Mouse (Mus musculus) limb, embryonic 12.5 days (tissue): Measurements from ENCODE around the gene Lsm11. TPM values are rescaled to one million over a fixed set of nuclear protein-coding genes. Genes with fewer than 3 reads are reported as not detected.

Experiments
- ATAC-seq: fragments of 200-750 bp; cut with Nextera tagmentation; 2 replicates; pipeline ENCODE4 v1.8.0; 2017; ENCODE audit warnings: low read depth, moderate TSS enrichment; ENCODE audit not compliant: insufficient number of reproducible peaks, insufficient read depth, low FRiP score, low TSS enrichment
- H3K27ac ChIP-seq: fragments of 300-500 bp; sonication (generic); 2 replicates; pipeline ENCODE4 v1.5.1; 2016; ENCODE audit warnings: mild to moderate bottlenecking, moderate library complexity
- H3K27me3 ChIP-seq: fragments of 300-500 bp; sonication (generic); 2 replicates; pipeline ENCODE4 v1.6.1; 2016; ENCODE audit warnings: mild to moderate bottlenecking, moderate library complexity
- H3K36me3 ChIP-seq: fragments of 300-500 bp; sonication (generic); 2 replicates; pipeline ENCODE4 v1.6.1; 2016; ENCODE audit warnings: mild to moderate bottlenecking, moderate library complexity
- H3K4me1 ChIP-seq: fragments of 300-500 bp; sonication (generic); replicated peaks from 2 replicates; pipeline ENCODE4 v1.6.1; 2016
- H3K4me2 ChIP-seq: fragments of 300-500 bp; sonication (generic); 2 replicates; pipeline ENCODE4 v1.6.1; 2016; ENCODE audit warnings: mild to moderate bottlenecking, moderate library complexity
- H3K4me3 ChIP-seq: fragments of 300-500 bp; sonication (generic); replicated peaks from 2 replicates; pipeline ENCODE4 v1.5.1; 2016; ENCODE audit warnings: mild to moderate bottlenecking
- H3K9ac ChIP-seq: fragments of 300-500 bp; sonication (generic); replicated peaks from 2 replicates; pipeline ENCODE4 v1.6.1; 2016; ENCODE audit warnings: mild to moderate bottlenecking, moderate library complexity
- H3K9me3 ChIP-seq: fragments of 300-500 bp; sonication (generic); 2 replicates; pipeline ENCODE4 v1.6.1; 2016; ENCODE audit warnings: mild to moderate bottlenecking, moderate library complexity
- WGBS: fragments of 180-500 bp; shearing (Covaris S2); methylation state at CpG from one replicate; pipeline ENCODE4 v1.1.7; 2016; 5-methylcytosine and 5-hydroxymethylcytosine counted together
- polyA plus RNA-seq: library from polyadenylated mRNA; unstranded; fragments of >200 nt; fragmentation: Nextera tagmentation; extraction: Ambion mirVana; gene quantifications from 2 replicates; pipeline ENCODE4 v1.2.1, GENCODE M21; 2016

Lsm11 gene
- polyA plus RNA-seq, 1 experiment from 2014 or later, result 9.7 TPM

GRCm38 (mm10) chr11:45906109-45906786, 38.5 kb downstream of the Lsm11 start:
- Histone ChIP-seq H3K36me3 (peaks cover 74% of the 10 kb centered on the region), H3K27ac (no peak overlapping the region), H3K27me3 (no peaks in the 10 kb centered on the region), H3K9ac (no peak overlapping the region), H3K4me3 (no peak overlapping the region), H3K4me2 (no peak overlapping the region), H3K4me1 (no peaks in the 10 kb centered on the region), H3K9me3 (no peaks in the 10 kb centered on the region)
- ATAC-seq, result no peak
- WGBS, result 91% methylated on average over 8 of the region's 8 CpGs

GRCm38 (mm10) chr11:45900233-45901015, 44.3 kb downstream of the Lsm11 start:
- Histone ChIP-seq H3K4me2 (no peak overlapping the region), H3K9ac (no peak overlapping the region), H3K9me3 (no peaks in the 10 kb centered on the region), H3K36me3 (peaks cover 49% of the 10 kb centered on the region), H3K27me3 (no peaks in the 10 kb centered on the region), H3K27ac (0 out of 2 replicates have a peak overlapping the region, but pooled peaks have one; percentile 13), H3K4me1 (peaks cover 10% of the 10 kb centered on the region), H3K4me3 (no peak overlapping the region)
- ATAC-seq, result 0 out of 2 replicates have a peak, but pooled peaks have one; percentile 47
- WGBS, result 40% methylated on average over 11 of the region's 11 CpGs

GRCm38 (mm10) chr11:45897392-45897791, 47.3 kb downstream of the Lsm11 start:
- Histone ChIP-seq H3K36me3 (peaks cover 62% of the 10 kb centered on the region), H3K4me1 (peaks cover 10% of the 10 kb centered on the region), H3K27me3 (no peaks in the 10 kb centered on the region), H3K4me3 (no peak overlapping the region), H3K9ac (no peak overlapping the region), H3K4me2 (no peak overlapping the region), H3K9me3 (no peaks in the 10 kb centered on the region), H3K27ac (no peak overlapping the region)
- WGBS, result 92% methylated on average over 2 of the region's 2 CpGs
- no peak for ATAC-seq

- Histone ChIP-seq H3K27me3 (no peaks in the 10 kb centered on the region), H3K36me3 (peaks cover 88% of the 10 kb centered on the region), H3K4me3 (no peak overlapping the region), H3K9ac (no peak overlapping the region), H3K9me3 (no peaks in the 10 kb centered on the region), H3K27ac (no peak overlapping the region), H3K4me2 (no peak overlapping the region), H3K4me1 (no peaks in the 10 kb centered on the region)
- no peak for ATAC-seq
- WGBS, result 95% methylated on average over 5 of the region's 5 CpGs
Measured at GRCm38 (mm10) chr11:45892861-45893360, 51.8 kb downstream of the Lsm11 start.

GRCm38 (mm10) chr11:45890423-45890822, 54.3 kb downstream of the Lsm11 start:
- WGBS, result 96% methylated on average over 20 of the region's 20 CpGs
- Histone ChIP-seq H3K4me3 (no peak overlapping the region), H3K27ac (no peak overlapping the region), H3K36me3 (peaks cover 90% of the 10 kb centered on the region), H3K4me1 (peaks cover 14% of the 10 kb centered on the region), H3K27me3 (no peaks in the 10 kb centered on the region), H3K4me2 (no peak overlapping the region), H3K9ac (no peak overlapping the region), H3K9me3 (no peaks in the 10 kb centered on the region)
- no peak for ATAC-seq

GRCm38 (mm10) chr11:45889981-45890380, 54.8 kb downstream of the Lsm11 start:
- Histone ChIP-seq H3K4me2 (no peak overlapping the region), H3K27ac (no peak overlapping the region), H3K9me3 (no peaks in the 10 kb centered on the region), H3K9ac (no peak overlapping the region), H3K4me1 (peaks cover 14% of the 10 kb centered on the region), H3K4me3 (no peak overlapping the region), H3K36me3 (peaks cover 88% of the 10 kb centered on the region), H3K27me3 (no peaks in the 10 kb centered on the region)
- ATAC-seq, result no peak
- WGBS, result 90% methylated on average over 3 of the region's 3 CpGs

GRCm38 (mm10) chr11:45888471-45889030, 56.2 kb downstream of the Lsm11 start:
- Histone ChIP-seq H3K4me2 (no peak overlapping the region), H3K4me3 (no peak overlapping the region), H3K9me3 (no peaks in the 10 kb centered on the region), H3K27ac (no peak overlapping the region), H3K36me3 (peaks cover 79% of the 10 kb centered on the region), H3K27me3 (no peaks in the 10 kb centered on the region), H3K9ac (no peak overlapping the region), H3K4me1 (peaks cover 19% of the 10 kb centered on the region)
- no peak for ATAC-seq
- 89% methylated on average over 9 of the region's 9 CpGs for WGBS

GRCm38 (mm10) chr11:45886596-45886995, 58.1 kb downstream of the Lsm11 start:
- 0 out of 2 replicates have a peak overlapping the region, but pooled peaks have one; percentile 20 for H3K27ac ChIP-seq
- 53% methylated on average over 5 of the region's 5 CpGs for WGBS
- no peak overlapping the region for H3K4me2 ChIP-seq
- H3K27me3 ChIP-seq, result no peaks in the 10 kb centered on the region
- no peak overlapping the region for H3K9ac ChIP-seq
- ATAC-seq, result no peak; the same call in 1 of the 2 replicates
- H3K36me3 ChIP-seq, result peaks cover 59% of the 10 kb centered on the region
- H3K4me3 ChIP-seq, result no peak overlapping the region
- H3K9me3 ChIP-seq, result no peaks in the 10 kb centered on the region
- peaks cover 35% of the 10 kb centered on the region for H3K4me1 ChIP-seq

GRCm38 (mm10) chr11:45885606-45886230, 59.0 kb downstream of the Lsm11 start:
- no peak overlapping the region for H3K4me3 ChIP-seq
- H3K27ac ChIP-seq, result peak overlapping the region; percentile 20; the same call in 1 of the 2 replicates
- no peak for ATAC-seq
- no peak overlapping the region for H3K4me2 ChIP-seq
- no peaks in the 10 kb centered on the region for H3K9me3 ChIP-seq
- no peak overlapping the region for H3K9ac ChIP-seq
- peaks cover 50% of the 10 kb centered on the region for H3K36me3 ChIP-seq
- 86% methylated on average over 5 of the region's 5 CpGs for WGBS
- no peaks in the 10 kb centered on the region for H3K27me3 ChIP-seq
- H3K4me1 ChIP-seq, result peaks cover 40% of the 10 kb centered on the region

GRCm38 (mm10) chr11:45884029-45884428, 60.7 kb downstream of the Lsm11 start:
- Histone ChIP-seq H3K4me1 (peaks cover 56% of the 10 kb centered on the region), H3K27me3 (no peaks in the 10 kb centered on the region), H3K4me2 (0 out of 2 replicates have a peak overlapping the region, but pooled peaks have one; percentile 8), H3K9me3 (no peaks in the 10 kb centered on the region), H3K4me3 (no peak overlapping the region), H3K9ac (no peak overlapping the region), H3K27ac (no peak overlapping the region), H3K36me3 (peaks cover 37% of the 10 kb centered on the region)
- no peak for ATAC-seq
- 50% methylated on average over 4 of the region's 4 CpGs for WGBS
